Mouse (Mus musculus) embryonic facial prominence, embryonic 12.5 days (tissue): ENCODE data around the gene Gpr132. TPM values are rescaled to one million over a fixed set of nuclear protein-coding genes. Genes with fewer than 3 reads are reported as not detected.

Source experiments
- ATAC-seq: fragments of 200-750 bp; cut with Nextera tagmentation; 2 replicates; pipeline ENCODE4 v1.8.0; 2017; ENCODE audit not compliant: insufficient number of reproducible peaks, insufficient read depth, low FRiP score, low TSS enrichment
- H3K27ac ChIP-seq: fragments of 300-500 bp; sonication (generic); 2 replicates; pipeline ENCODE4 v1.5.1; 2016; ENCODE audit warnings: mild to moderate bottlenecking
- H3K27me3 ChIP-seq: fragments of 300-500 bp; sonication (generic); 2 replicates; pipeline ENCODE4 v1.6.1; 2016; ENCODE audit warnings: mild to moderate bottlenecking, moderate library complexity
- H3K36me3 ChIP-seq: fragments of 300-500 bp; sonication (generic); 2 replicates; pipeline ENCODE4 v1.6.1; 2016; ENCODE audit warnings: mild to moderate bottlenecking
- H3K4me1 ChIP-seq: fragments of 300-500 bp; sonication (generic); 2 replicates; pipeline ENCODE4 v1.6.1; 2016
- H3K4me2 ChIP-seq: fragments of 300-500 bp; sonication (generic); replicated peaks from 2 replicates; pipeline ENCODE4 v1.6.1; 2016; ENCODE audit warnings: mild to moderate bottlenecking, moderate library complexity
- H3K4me3 ChIP-seq: fragments of 300-500 bp; sonication (generic); 2 replicates; pipeline ENCODE4 v1.5.1; 2016; ENCODE audit warnings: mild to moderate bottlenecking
- H3K9ac ChIP-seq: fragments of 300-500 bp; sonication (generic); 2 replicates; pipeline ENCODE4 v1.6.1; 2016; ENCODE audit warnings: mild to moderate bottlenecking, moderate library complexity
- H3K9me3 ChIP-seq: fragments of 300-500 bp; sonication (generic); 2 replicates; pipeline ENCODE4 v1.6.1; 2016; ENCODE audit warnings: mild to moderate bottlenecking, moderate library complexity
- WGBS: fragments of 180-500 bp; shearing (Covaris S2); methylation state at CpG from one replicate; pipeline ENCODE4 v1.1.7; 2016; 5-methylcytosine and 5-hydroxymethylcytosine counted together
- polyA plus RNA-seq: library from polyadenylated mRNA; unstranded; fragments of >200 nt; fragmentation: Nextera tagmentation; extraction: Ambion mirVana; gene quantifications from 2 replicates; pipeline ENCODE4 v1.2.1, GENCODE M21; 2016

Gene Gpr132
- polyA plus RNA-seq, 1 experiment from 2014 or later = 0.23 TPM

GRCm38 (mm10) chr12:112864804-112865203 is 3.2 kb downstream of the Gpr132 start:
- Histone ChIP-seq H3K9me3 (no peaks in the 10 kb centered on the region), H3K9ac (no peak overlapping the region), H3K4me2 (no peak overlapping the region), H3K4me3 (no peak overlapping the region), H3K4me1 (0 out of 2 replicates have a peak, but pooled peaks cover 5% of the 10 kb centered on the region), H3K27ac (no peak overlapping the region), H3K36me3 (no peaks in the 10 kb centered on the region), H3K27me3 (peaks cover 3% of the 10 kb centered on the region; the same call in 1 of the 2 replicates)
- ATAC-seq = no peak
- WGBS = 85% methylated on average over 7 of the region's 7 CpGs

- H3K27me3 ChIP-seq = no peaks in the 10 kb centered on the region
- no peaks in the 10 kb centered on the region for H3K36me3 ChIP-seq
- no peaks in the 10 kb centered on the region for H3K4me1 ChIP-seq
- H3K27ac ChIP-seq = no peak overlapping the region
- 68% methylated on average over 9 of the region's 9 CpGs for WGBS
- no peak for ATAC-seq
- no peak overlapping the region for H3K9ac ChIP-seq
- H3K4me3 ChIP-seq = no peak overlapping the region
- H3K9me3 ChIP-seq = no peaks in the 10 kb centered on the region
- H3K4me2 ChIP-seq = no peak overlapping the region
Observed at GRCm38 (mm10) chr12:112861911-112862321, 6.1 kb downstream of the Gpr132 start.

GRCm38 (mm10) chr12:112860765-112861164 is 7.3 kb downstream of the Gpr132 start:
- Histone ChIP-seq H3K36me3 (no peaks in the 10 kb centered on the region), H3K4me1 (no peaks in the 10 kb centered on the region), H3K9ac (no peak overlapping the region), H3K4me2 (no peak overlapping the region), H3K4me3 (no peak overlapping the region), H3K27me3 (no peaks in the 10 kb centered on the region), H3K27ac (no peak overlapping the region), H3K9me3 (no peaks in the 10 kb centered on the region)
- WGBS = 66% methylated on average over 7 of the region's 7 CpGs
- ATAC-seq = no peak

DNA sequence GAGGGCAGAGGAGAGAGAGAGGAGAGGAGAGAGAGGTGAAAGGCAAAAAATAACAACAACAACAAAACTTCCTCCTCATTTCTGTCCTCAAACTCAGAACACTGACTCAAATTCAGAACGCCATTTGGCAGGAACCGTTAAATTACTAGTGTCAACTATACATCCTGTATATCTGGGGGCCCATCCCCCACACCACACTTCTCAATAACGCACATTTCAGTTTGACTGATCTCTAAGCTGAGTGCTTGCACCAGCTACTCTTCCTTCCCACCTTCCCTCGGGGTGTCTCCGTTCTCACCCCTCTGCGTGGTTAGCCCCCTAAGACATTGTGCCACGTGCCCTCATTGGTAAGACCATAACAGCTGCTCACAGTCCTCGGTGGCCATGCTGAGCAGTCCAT is 8.1 kb downstream of the Gpr132 start:
- Histone ChIP-seq H3K4me2 (no peak overlapping the region), H3K9me3 (no peaks in the 10 kb centered on the region), H3K36me3 (no peaks in the 10 kb centered on the region), H3K27ac (no peak overlapping the region), H3K27me3 (no peaks in the 10 kb centered on the region), H3K4me3 (no peak overlapping the region), H3K9ac (no peak overlapping the region), H3K4me1 (no peaks in the 10 kb centered on the region)
- ATAC-seq = no peak
- WGBS = 58% methylated on average over 8 of the region's 8 CpGs

- no peak for ATAC-seq
- 85% methylated on average over 9 of the region's 9 CpGs for WGBS
- no peak overlapping the region for H3K27ac ChIP-seq
Observed at GRCm38 (mm10) chr12:112858581-112859336, 9.3 kb downstream of the Gpr132 start.

GRCm38 (mm10) chr12:112857021-112857925 is 10.8 kb downstream of the Gpr132 start:
- H3K27me3 ChIP-seq = no peaks in the 10 kb centered on the region
- H3K4me3 ChIP-seq = no peak overlapping the region
- no peaks in the 10 kb centered on the region for H3K36me3 ChIP-seq
- H3K9me3 ChIP-seq = no peaks in the 10 kb centered on the region
- no peaks in the 10 kb centered on the region for H3K4me1 ChIP-seq
- no peak for ATAC-seq
- no peak overlapping the region for H3K27ac ChIP-seq
- no peak overlapping the region for H3K9ac ChIP-seq
- H3K4me2 ChIP-seq = no peak overlapping the region
- WGBS = 60% methylated on average over 9 of the region's 9 CpGs

More at GRCm38 (mm10) chr12:112858581-112859336, 9.3 kb downstream of the Gpr132 start:
- Histone ChIP-seq H3K4me2 (no peak overlapping the region), H3K9ac (no peak overlapping the region), H3K4me1 (no peaks in the 10 kb centered on the region), H3K4me3 (no peak overlapping the region), H3K36me3 (no peaks in the 10 kb centered on the region), H3K27me3 (no peaks in the 10 kb centered on the region), H3K9me3 (no peaks in the 10 kb centered on the region)

GRCm38 (mm10) chr12:112856338-112856737 is 11.7 kb downstream of the Gpr132 start:
- Histone ChIP-seq H3K4me2 (no peak overlapping the region), H3K9me3 (no peaks in the 10 kb centered on the region), H3K4me3 (no peak overlapping the region), H3K27ac (no peak overlapping the region), H3K4me1 (no peaks in the 10 kb centered on the region), H3K9ac (no peak overlapping the region), H3K27me3 (no peaks in the 10 kb centered on the region), H3K36me3 (no peaks in the 10 kb centered on the region)
- ATAC-seq = no peak
- WGBS = 89% methylated on average over 3 of the region's 3 CpGs

- Histone ChIP-seq H3K9ac (no peak overlapping the region), H3K27me3 (no peaks in the 10 kb centered on the region), H3K36me3 (no peaks in the 10 kb centered on the region), H3K4me1 (no peaks in the 10 kb centered on the region), H3K9me3 (no peaks in the 10 kb centered on the region), H3K4me2 (no peak overlapping the region), H3K27ac (no peak overlapping the region), H3K4me3 (no peak overlapping the region)
- ATAC-seq = no peak
- WGBS = 75% methylated on average over 7 of the region's 7 CpGs
Observed at GRCm38 (mm10) chr12:112854610-112855333, 13.3 kb downstream of the Gpr132 start.

GRCm38 (mm10) chr12:112853050-112853729 is 14.8 kb downstream of the Gpr132 start:
- Histone ChIP-seq H3K4me1 (no peaks in the 10 kb centered on the region), H3K9ac (no peak overlapping the region), H3K27me3 (no peaks in the 10 kb centered on the region), H3K4me3 (no peak overlapping the region), H3K4me2 (no peak overlapping the region), H3K9me3 (no peaks in the 10 kb centered on the region), H3K27ac (no peak overlapping the region), H3K36me3 (no peaks in the 10 kb centered on the region)
- 85% methylated on average over 11 of the region's 11 CpGs for WGBS
- ATAC-seq = no peak

DNA sequence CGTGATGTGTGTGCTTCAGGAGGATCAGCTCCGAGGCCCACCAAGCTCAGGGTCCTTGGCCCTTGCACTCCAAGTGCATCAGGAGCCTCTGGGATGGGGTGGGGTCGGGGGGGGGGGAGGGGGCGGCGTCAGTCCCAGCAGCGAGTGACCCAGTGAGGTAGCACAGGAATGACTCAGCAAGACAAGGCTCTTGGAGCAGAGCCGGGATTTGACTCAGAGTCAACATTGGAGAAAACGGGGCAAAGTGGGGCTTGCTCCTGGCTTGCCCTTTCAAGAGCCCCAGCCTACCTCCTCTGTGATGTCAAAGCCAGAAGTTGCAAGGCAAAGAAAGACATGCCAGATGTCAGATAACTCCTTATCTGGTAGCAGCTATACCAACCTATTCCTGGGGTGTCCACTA is 16.9 kb downstream of the Gpr132 start:
- no peak overlapping the region for H3K27ac ChIP-seq
- 48% methylated on average over 8 of the region's 8 CpGs for WGBS
- H3K9ac ChIP-seq = no peak overlapping the region
- no peak for ATAC-seq
- H3K27me3 ChIP-seq = no peaks in the 10 kb centered on the region
- no peaks in the 10 kb centered on the region for H3K36me3 ChIP-seq
- no peak overlapping the region for H3K4me2 ChIP-seq
- no peaks in the 10 kb centered on the region for H3K9me3 ChIP-seq
- no peaks in the 10 kb centered on the region for H3K4me1 ChIP-seq
- no peak overlapping the region for H3K4me3 ChIP-seq

DNA sequence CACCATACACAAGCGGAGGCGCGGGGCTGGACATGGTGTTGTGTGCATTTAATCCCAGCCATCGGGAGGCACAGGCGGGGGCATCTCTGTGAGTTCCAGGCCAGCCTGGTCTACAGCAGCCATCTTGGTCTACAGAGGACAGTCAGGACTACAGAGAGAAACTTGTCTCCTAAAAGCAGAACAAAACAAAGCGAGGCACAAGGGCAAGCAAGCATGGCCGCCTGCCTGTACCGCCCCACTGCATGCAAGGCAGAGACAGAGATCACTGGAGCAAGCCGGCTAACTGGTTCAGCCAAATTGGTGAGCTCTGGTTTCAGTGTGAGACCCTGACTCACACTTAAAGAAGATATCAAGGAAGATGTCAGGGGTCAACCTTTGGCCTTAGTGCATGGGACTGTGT is 17.7 kb downstream of the Gpr132 start:
- 81% methylated on average over 9 of the region's 9 CpGs for WGBS
- H3K4me1 ChIP-seq = no peaks in the 10 kb centered on the region
- no peaks in the 10 kb centered on the region for H3K27me3 ChIP-seq
- H3K4me2 ChIP-seq = no peak overlapping the region
- H3K4me3 ChIP-seq = no peak overlapping the region
- no peak overlapping the region for H3K9ac ChIP-seq
- H3K36me3 ChIP-seq = no peaks in the 10 kb centered on the region
- ATAC-seq = no peak
- H3K27ac ChIP-seq = no peak overlapping the region
- no peaks in the 10 kb centered on the region for H3K9me3 ChIP-seq
